Mouse (Mus musculus): ENCODE measurements around the gene Lmntd1.

The Lmntd1 gene

GRCm38 (mm10) chr6:145557059-145557992 lies 56.8 kb downstream of the Lmntd1 start:
- DNase-seq (ENCODE audit: low spot score in 2 of 2), result no peak

- DNase-seq (ENCODE audit: low spot score in 2 of 2), result no peak
Measured at GRCm38 (mm10) chr6:145553226-145553625, 60.9 kb downstream of the Lmntd1 start.

GRCm38 (mm10) chr6:145552817-145553216 lies 61.3 kb downstream of the Lmntd1 start:
- no peak for DNase-seq (ENCODE audit: low spot score in 2 of 2)

- DNase-seq (ENCODE audit: low spot score in 2 of 2), result no peak
Measured at GRCm38 (mm10) chr6:145550993-145551392, 63.1 kb downstream of the Lmntd1 start.

GRCm38 (mm10) chr6:145545927-145546641 lies 68.0 kb downstream of the Lmntd1 start:
- no peak for DNase-seq (ENCODE audit: low spot score in 2 of 2)

GRCm38 (mm10) chr6:145544838-145545237 lies 69.3 kb downstream of the Lmntd1 start:
- no peak for DNase-seq (ENCODE audit: low spot score in 2 of 2)

- DNase-seq (ENCODE audit: low spot score in 2 of 2), result no peak
Measured at GRCm38 (mm10) chr6:145544304-145544703, 69.8 kb downstream of the Lmntd1 start.

- DNase-seq (ENCODE audit: low spot score in 2 of 2), result no peak
Measured at GRCm38 (mm10) chr6:145539568-145539859, 74.6 kb downstream of the Lmntd1 start.

GRCm38 (mm10) chr6:145538787-145539567 lies 75.1 kb downstream of the Lmntd1 start:
- no peak for DNase-seq (ENCODE audit: low spot score in 2 of 2)

- DNase-seq (ENCODE audit: low spot score in 2 of 2), result no peak
Measured at GRCm38 (mm10) chr6:145530464-145530863, 83.7 kb downstream of the Lmntd1 start.

GRCm38 (mm10) chr6:145523337-145523736 lies 90.8 kb downstream of the Lmntd1 start:
- DNase-seq (ENCODE audit: low spot score in 2 of 2), result no peak

- DNase-seq (ENCODE audit: low spot score in 2 of 2), result no peak
Measured at GRCm38 (mm10) chr6:145522617-145523016, 91.5 kb downstream of the Lmntd1 start.

- no peak for DNase-seq (ENCODE audit: low spot score in 2 of 2)
Measured at GRCm38 (mm10) chr6:145517002-145517401, 97.1 kb downstream of the Lmntd1 start.

- peak; percentile 8 to 27 for DNase-seq (ENCODE audit: low spot score in 2 of 2)
Measured at GRCm38 (mm10) chr6:145515859-145516581, 98.1 kb downstream of the Lmntd1 start.

GRCm38 (mm10) chr6:145511265-145511664 lies 102.9 kb downstream of the Lmntd1 start:
- no peak for DNase-seq (ENCODE audit: low spot score in 2 of 2)

- no peak for DNase-seq (ENCODE audit: low spot score in 2 of 2)
Measured at GRCm38 (mm10) chr6:145508828-145509227, 105.3 kb downstream of the Lmntd1 start.

- DNase-seq (ENCODE audit: low spot score in 2 of 2), result no peak
Measured at GRCm38 (mm10) chr6:145501751-145502150, 112.4 kb downstream of the Lmntd1 start.

GRCm38 (mm10) chr6:145499574-145500546 lies 114.3 kb downstream of the Lmntd1 start:
- no peak for DNase-seq (ENCODE audit: low spot score in 2 of 2)

- no peak for DNase-seq (ENCODE audit: low spot score in 2 of 2)
Measured at GRCm38 (mm10) chr6:145495731-145496130, 118.4 kb downstream of the Lmntd1 start.

GRCm38 (mm10) chr6:145488251-145488650 lies 125.9 kb downstream of the Lmntd1 start:
- DNase-seq (ENCODE audit: low spot score in 2 of 2), result no peak
